Mouse (Mus musculus) yolk sac, embryonic 10.5 days (tissue): ENCODE results near the gene Rpl38.

Experiments
- DNase-seq: peaks from one replicate; pipeline ENCODE4 v3.0.0-alpha.2; 2017; ENCODE audit warnings: low spot score

Gene Rpl38

DNA sequence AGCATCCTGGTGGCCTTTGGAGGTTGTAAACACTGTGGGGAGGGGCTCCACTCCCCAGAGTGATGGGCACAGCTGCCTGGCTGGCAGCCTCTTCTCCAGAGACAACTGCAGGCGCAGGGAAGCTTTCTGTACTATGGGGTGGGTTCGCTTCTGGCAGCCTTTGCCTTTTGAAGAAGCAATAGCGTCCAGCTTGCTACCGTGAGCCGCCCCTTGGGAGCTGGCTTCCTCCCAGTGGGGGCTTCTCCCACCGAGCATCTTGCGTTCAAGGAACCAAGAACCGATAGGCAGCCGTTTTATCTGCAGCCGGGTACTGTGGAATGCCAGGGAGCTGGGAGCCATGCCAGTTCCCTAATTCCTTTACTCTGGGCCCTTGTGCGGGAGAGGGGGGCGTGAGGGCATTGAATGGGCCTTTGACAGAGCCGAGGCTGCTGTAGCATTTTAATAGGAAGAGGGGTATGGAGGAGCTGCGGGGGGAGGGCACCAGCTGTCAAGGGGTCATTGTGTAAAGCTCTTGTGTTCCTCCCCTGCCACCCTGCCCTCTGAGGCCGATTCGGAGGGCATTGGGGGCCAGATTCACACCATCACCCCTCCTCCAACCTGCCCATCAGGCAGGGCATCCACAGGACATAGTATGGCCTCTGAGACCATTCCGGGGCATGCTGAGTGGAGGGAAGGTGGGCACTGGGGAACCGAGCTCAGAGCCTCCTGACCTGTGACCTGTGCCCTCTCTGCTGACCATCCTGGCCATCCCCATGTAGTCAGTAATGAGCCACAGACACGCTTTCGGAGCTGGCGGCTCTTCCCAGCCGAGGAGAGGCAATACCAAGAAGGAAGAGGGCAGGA, 36.0 kb downstream of the Rpl38 start:
- DNase-seq, result no peak

DNA sequence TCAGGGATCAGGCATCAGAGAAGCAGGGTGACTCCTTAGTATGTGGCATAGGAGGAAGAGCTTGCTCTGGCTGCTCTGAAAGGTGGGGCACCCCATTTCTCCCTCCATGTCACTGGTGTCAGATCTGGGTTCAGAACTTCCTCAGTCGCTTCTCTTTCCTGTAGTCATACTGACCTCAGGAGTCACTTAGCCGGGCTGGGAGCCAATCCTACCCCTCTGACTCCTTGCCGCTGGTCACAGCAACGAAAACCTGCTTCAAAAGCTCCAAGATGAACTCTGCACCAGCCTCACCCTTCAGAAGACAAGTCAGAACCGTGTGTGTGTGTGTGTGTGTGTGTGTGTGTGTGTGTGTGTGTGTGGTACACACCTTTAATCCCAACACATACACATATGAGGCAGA, 38.0 kb downstream of the Rpl38 start:
- DNase-seq, result no peak

DNA sequence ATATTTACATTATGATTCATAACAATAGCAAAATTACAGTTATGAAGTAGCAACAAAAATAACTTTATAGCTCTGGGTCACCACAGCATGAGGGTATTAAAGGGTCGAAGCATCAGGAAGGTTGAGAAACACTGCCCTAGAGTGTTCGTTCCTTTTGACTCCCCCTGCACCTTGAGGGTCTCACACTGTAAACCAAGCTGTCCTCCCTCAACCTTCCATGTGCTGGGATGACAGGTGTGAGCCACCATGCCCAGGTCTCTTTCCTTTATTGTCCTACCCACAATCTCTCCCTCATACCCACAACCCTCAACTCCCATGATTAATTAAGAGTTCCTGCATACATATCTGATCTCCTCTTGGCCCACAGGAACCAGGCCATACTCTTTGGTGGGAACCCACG, 43.1 kb downstream of the Rpl38 start:
- DNase-seq, result no peak

GRCm38 (mm10) chr11:114711861-114712260, 43.5 kb downstream of the Rpl38 start:
- DNase-seq, result no peak

DNA sequence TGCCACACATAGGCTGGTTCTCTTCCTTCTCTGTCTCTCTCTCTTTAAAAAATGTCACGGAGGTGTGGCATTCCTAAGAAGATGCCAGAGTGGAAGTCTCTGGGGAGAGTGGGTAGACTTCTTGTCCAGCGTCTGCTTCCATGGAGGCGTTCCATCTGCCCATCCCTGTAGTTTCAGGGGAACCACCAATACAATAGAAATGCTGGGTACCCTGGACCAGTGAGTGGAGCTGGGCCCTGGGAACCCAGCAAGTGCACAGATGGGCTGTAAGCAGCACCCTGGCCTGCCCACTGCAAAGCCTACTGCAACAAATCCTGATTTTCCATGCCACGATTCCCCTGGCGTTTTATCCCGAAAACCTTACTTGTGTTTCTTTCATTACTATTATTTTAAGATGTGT, 46.2 kb downstream of the Rpl38 start:
- DNase-seq, result no peak

GRCm38 (mm10) chr11:114715531-114715930, 47.2 kb downstream of the Rpl38 start:
- DNase-seq, result no peak

GRCm38 (mm10) chr11:114720535-114720934, 52.2 kb downstream of the Rpl38 start:
- no peak for DNase-seq
